Mouse (Mus musculus) intestine, embryonic 16.5 days (tissue): ENCODE measurements around the gene Mief1. TPM values are rescaled to one million over a fixed set of nuclear protein-coding genes. Genes with fewer than 3 reads are reported as not detected.

ENCODE experiments used
- ATAC-seq: fragments of 200-750 bp; cut with Nextera tagmentation; 2 replicates; pipeline ENCODE4 v1.8.0; 2017; ENCODE audit warnings: moderate TSS enrichment, moderate library complexity
- H3K27ac ChIP-seq: fragments of 300-500 bp; sonication (generic); 2 replicates; pipeline ENCODE4 v1.5.1; 2014; ENCODE audit warnings: mild to moderate bottlenecking, low read length
- H3K27me3 ChIP-seq: fragments of 300-500 bp; sonication (generic); replicated peaks from 2 replicates; pipeline ENCODE4 v1.6.1; 2014; ENCODE audit warnings: low read length, control low read depth, mixed read lengths; ENCODE audit not compliant: control insufficient read depth, insufficient read depth
- H3K36me3 ChIP-seq: fragments of 300-500 bp; sonication (generic); 2 replicates; pipeline ENCODE4 v1.6.1; 2014; ENCODE audit warnings: low read length, control low read depth; ENCODE audit not compliant: control insufficient read depth, insufficient read depth
- H3K4me1 ChIP-seq: fragments of 300-500 bp; sonication (generic); 2 replicates; pipeline ENCODE4 v1.6.1; 2014; ENCODE audit warnings: low read length, control low read depth, mixed read lengths; ENCODE audit not compliant: control insufficient read depth, insufficient read depth
- H3K4me2 ChIP-seq: fragments of 300-500 bp; sonication (generic); 2 replicates; pipeline ENCODE4 v1.6.1; 2014; ENCODE audit warnings: low read depth, low read length, control low read depth
- H3K4me3 ChIP-seq: fragments of 300-500 bp; sonication (generic); 2 replicates; pipeline ENCODE4 v1.5.1; 2014; ENCODE audit warnings: mild to moderate bottlenecking, low read length
- H3K9ac ChIP-seq: fragments of 300-500 bp; sonication (generic); 2 replicates; pipeline ENCODE4 v1.6.1; 2014; ENCODE audit warnings: low read depth, low read length
- H3K9me3 ChIP-seq: fragments of 300-500 bp; sonication (generic); 2 replicates; pipeline ENCODE4 v1.6.1; 2016; ENCODE audit warnings: low read length, control low read depth; ENCODE audit not compliant: control insufficient read depth
- WGBS: fragments of 180-500 bp; shearing (Covaris S2); extraction: QIAGEN DNeasy Blood & Tissue Kit; methylation state at CpG from one replicate; pipeline ENCODE4 v1.1.7; 2014; 5-methylcytosine and 5-hydroxymethylcytosine counted together
- polyA plus RNA-seq: library from polyadenylated mRNA; unstranded; fragments of >200 nt; fragmentation: Nextera tagmentation; extraction: Ambion mirVana; gene quantifications from 2 replicates; pipeline ENCODE4 v1.2.1, GENCODE M21; 2015

The Mief1 gene
- polyA plus RNA-seq, 1 experiment from 2014 or later = 26.0 TPM

DNA sequence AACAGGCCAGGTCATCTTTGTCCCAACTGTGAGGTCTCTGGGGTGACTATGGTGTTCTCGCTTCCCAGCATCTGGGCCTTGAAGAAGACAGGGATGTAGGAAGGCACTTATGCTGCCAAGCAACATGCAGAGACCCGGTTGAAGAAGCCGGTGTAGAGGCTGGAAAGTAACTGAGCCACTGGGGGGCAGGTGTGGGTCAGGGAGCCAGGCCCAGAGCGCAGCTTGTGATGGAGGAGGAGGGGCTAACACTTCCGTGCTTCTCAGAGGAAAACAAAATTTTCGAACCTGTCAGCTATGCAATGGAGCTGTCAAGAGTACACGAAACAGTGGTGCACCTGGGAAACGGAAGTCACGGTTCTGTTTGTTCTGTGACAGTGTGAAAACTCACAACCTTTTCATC, 43.3 kb downstream of the Mief1 start:
- Histone ChIP-seq H3K4me2 (no peak overlapping the region), H3K9me3 (no peaks in the 10 kb centered on the region), H3K27ac (no peak overlapping the region), H3K4me3 (no peak overlapping the region), H3K9ac (no peak overlapping the region), H3K27me3 (no peaks in the 10 kb centered on the region), H3K4me1 (no peaks in the 10 kb centered on the region), H3K36me3 (no peaks in the 10 kb centered on the region)
- WGBS = 46% methylated on average over 9 of the region's 9 CpGs
- no peak for ATAC-seq

DNA sequence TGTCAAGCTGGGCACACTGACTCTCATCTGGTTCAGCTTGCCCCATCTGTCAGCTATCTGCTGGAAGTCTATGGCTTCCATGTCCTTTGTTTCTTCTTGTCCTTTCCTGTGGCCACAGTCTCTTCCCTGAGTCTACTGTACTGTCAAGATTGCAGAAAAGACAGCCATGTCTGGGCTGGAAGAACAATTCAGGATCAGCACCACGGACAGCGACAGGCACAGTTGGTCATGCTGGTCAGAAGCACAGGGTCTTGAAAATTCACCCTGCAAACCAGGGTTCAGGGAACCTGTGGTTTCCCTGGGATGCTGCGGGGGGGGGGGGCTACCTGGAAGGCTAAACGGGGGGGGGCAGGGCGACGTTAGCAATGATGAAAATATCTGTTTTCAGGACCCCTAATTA, 43.8 kb downstream of the Mief1 start:
- no peaks in the 10 kb centered on the region for H3K27me3 ChIP-seq
- WGBS = 2% methylated on average over 6 of the region's 6 CpGs
- H3K9me3 ChIP-seq = no peaks in the 10 kb centered on the region
- no peak overlapping the region for H3K9ac ChIP-seq
- no peaks in the 10 kb centered on the region for H3K4me1 ChIP-seq
- H3K4me3 ChIP-seq = no peak overlapping the region
- no peak overlapping the region for H3K4me2 ChIP-seq
- no peak for ATAC-seq
- H3K36me3 ChIP-seq = no peaks in the 10 kb centered on the region
- no peak overlapping the region for H3K27ac ChIP-seq

GRCm38 (mm10) chr15:80278121-80278759, 44.4 kb downstream of the Mief1 start:
- Histone ChIP-seq H3K4me2 (no peak overlapping the region), H3K36me3 (no peaks in the 10 kb centered on the region), H3K27ac (no peak overlapping the region), H3K4me1 (no peaks in the 10 kb centered on the region), H3K9me3 (no peaks in the 10 kb centered on the region), H3K9ac (no peak overlapping the region), H3K4me3 (no peak overlapping the region), H3K27me3 (no peaks in the 10 kb centered on the region)
- ATAC-seq = no peak
- WGBS = 57% methylated on average over 5 of the region's 5 CpGs

- Histone ChIP-seq H3K9ac (no peak overlapping the region), H3K4me2 (no peak overlapping the region), H3K27me3 (no peaks in the 10 kb centered on the region; the same call in 1 of the 2 replicates), H3K4me3 (no peak overlapping the region), H3K27ac (no peak overlapping the region), H3K9me3 (no peaks in the 10 kb centered on the region), H3K4me1 (no peaks in the 10 kb centered on the region), H3K36me3 (no peaks in the 10 kb centered on the region)
- no peak for ATAC-seq
- 89% methylated on average over 2 of the region's 2 CpGs for WGBS
Observed at GRCm38 (mm10) chr15:80279053-80279452, 45.2 kb downstream of the Mief1 start.

DNA sequence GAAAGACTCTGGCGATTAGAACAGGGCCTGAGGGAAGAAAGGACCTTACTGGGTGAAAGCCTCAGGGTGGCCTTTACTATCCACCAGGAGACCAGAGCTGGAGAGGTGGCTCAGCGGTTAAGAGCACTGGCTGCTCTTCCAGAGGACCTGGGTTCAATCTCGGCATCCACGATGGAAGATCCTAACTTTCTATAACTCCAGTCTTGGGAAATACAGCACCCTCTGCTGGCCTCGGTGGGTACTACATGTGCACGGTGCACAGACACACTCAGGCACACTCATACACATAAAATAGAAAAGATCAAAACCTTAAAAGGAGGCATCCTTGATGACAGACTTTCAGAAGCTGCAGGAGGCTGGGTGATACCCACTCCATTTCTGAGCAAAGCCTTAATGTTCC, 46.8 kb downstream of the Mief1 start:
- ATAC-seq = no peak
- Histone ChIP-seq H3K4me2 (no peak overlapping the region), H3K9ac (no peak overlapping the region), H3K36me3 (no peaks in the 10 kb centered on the region), H3K27me3 (peaks cover 15% of the 10 kb centered on the region), H3K9me3 (no peaks in the 10 kb centered on the region), H3K4me3 (no peak overlapping the region), H3K27ac (no peak overlapping the region), H3K4me1 (no peaks in the 10 kb centered on the region)
- WGBS = 24% methylated on average over 6 of the region's 6 CpGs

DNA sequence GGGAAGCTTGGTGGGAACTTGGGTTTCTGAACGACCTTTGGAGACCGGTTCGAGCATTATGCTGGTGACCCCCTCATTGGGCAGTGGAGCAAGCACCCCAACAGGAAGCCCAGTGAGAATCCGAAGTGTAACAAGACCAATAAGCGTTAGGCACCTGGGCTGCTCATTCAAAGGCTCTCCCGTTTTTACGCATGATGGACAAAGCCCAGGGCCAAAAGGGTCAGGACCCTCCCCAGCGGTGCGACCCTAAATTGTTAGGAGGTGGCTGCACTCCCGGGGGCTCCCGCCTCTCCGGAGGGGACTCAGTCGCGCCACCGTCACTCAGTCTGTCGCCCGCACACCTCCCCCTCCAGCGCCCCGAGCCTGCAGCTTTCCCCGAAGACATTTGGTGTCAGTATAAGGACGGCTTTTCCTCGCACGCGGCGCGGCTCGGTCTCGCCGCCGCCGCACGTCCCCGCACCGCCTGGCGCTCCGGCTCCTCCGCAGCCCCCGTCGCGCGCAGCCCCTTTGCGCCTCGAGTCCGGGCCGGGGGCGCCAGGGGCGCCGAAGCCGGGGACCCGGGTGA, 53.1 kb downstream of the Mief1 start, which contains the start of gene Cacna1i:
Cacna1i (plus strand) TSS at position 388 of the 565 bp plus-strand sequence.
- ATAC-seq = no peak
- Histone ChIP-seq H3K4me3 (peak within 1 kb of the TSS; percentile 50), H3K4me2 (peak within 1 kb of the TSS; percentile 95), H3K36me3 (no peaks in the 10 kb centered on the region), H3K27ac (no peak within 1 kb of the TSS), H3K9ac (no peak within 1 kb of the TSS), H3K9me3 (no peaks in the 10 kb centered on the region), H3K4me1 (peaks cover 8% of the 10 kb centered on the region), H3K27me3 (peaks cover 63% of the 10 kb centered on the region)
- WGBS = 1% methylated on average over 45 of the region's 50 CpGs

DNA sequence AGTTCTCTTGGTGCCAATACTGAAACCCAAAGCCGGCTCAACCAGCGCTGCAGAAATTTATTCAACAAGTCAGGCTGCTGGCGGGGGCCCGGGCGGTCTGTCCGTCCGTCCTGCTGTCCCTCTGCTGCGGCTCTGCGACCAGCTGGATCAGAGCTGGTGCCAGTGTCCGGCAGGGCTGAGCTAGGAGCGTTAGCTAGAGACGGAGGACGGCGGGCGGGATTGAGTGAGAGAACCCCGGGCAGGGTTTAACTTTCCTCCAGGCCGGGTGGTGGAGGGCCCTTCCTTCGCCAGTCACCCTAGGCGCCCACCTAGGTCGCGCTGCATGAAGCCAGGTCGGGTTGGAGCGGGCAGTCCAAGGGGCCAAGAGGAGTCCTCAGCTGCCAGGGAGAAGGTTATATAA, 54.2 kb downstream of the Mief1 start:
- no peaks in the 10 kb centered on the region for H3K36me3 ChIP-seq
- WGBS = 7% methylated on average over 23 of the region's 23 CpGs
- H3K27ac ChIP-seq = no peak overlapping the region
- ATAC-seq = no peak
- no peaks in the 10 kb centered on the region for H3K9me3 ChIP-seq
- H3K4me3 ChIP-seq = peak overlapping the region; percentile 50
- H3K4me2 ChIP-seq = peak overlapping the region; percentile 95
- peaks cover 8% of the 10 kb centered on the region for H3K4me1 ChIP-seq
- peaks cover 63% of the 10 kb centered on the region for H3K27me3 ChIP-seq
- H3K9ac ChIP-seq = no peak overlapping the region

GRCm38 (mm10) chr15:80289436-80289835, 55.6 kb downstream of the Mief1 start:
- Histone ChIP-seq H3K27ac (no peak overlapping the region), H3K4me3 (no peak overlapping the region), H3K36me3 (no peaks in the 10 kb centered on the region), H3K9me3 (no peaks in the 10 kb centered on the region), H3K9ac (no peak overlapping the region), H3K27me3 (peaks cover 59% of the 10 kb centered on the region), H3K4me1 (peaks cover 8% of the 10 kb centered on the region), H3K4me2 (no peak overlapping the region)
- WGBS = 8% methylated on average over 10 of the region's 10 CpGs
- ATAC-seq = no peak

DNA sequence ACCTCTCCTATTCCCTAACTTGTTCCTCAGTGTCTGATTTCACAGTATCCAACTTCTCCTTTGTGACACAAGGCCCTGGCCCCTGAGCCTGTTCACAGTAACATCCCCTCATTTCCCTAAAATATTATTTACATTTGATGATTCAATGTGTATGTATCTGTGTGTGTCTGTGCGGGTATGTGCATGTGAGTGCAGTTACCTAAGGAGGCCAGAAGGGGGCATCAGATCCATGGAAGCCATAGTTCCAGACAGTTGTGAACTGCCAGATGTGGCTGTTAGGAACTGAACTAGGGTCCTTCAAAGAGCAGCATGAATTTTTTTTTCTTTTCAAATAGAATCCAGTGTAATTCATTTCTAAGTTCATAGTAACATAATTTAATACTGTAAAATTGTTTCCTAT, 63.3 kb downstream of the Mief1 start:
- H3K9ac ChIP-seq = no peak overlapping the region
- H3K9me3 ChIP-seq = no peaks in the 10 kb centered on the region
- no peaks in the 10 kb centered on the region for H3K36me3 ChIP-seq
- no peak for ATAC-seq
- no peak overlapping the region for H3K4me2 ChIP-seq
- H3K4me3 ChIP-seq = no peak overlapping the region
- no peak overlapping the region for H3K27ac ChIP-seq
- H3K27me3 ChIP-seq = no peaks in the 10 kb centered on the region
- no peaks in the 10 kb centered on the region for H3K4me1 ChIP-seq
- 98% methylated on average over 1 of the region's 1 CpGs for WGBS
